Mouse (Mus musculus) heart, embryonic 12.5 days (tissue): ENCODE measurements around the gene Oser1. TPM values are rescaled to one million over a fixed set of nuclear protein-coding genes. Genes with fewer than 3 reads are reported as not detected.
"Not testable (repeated sequence)": the region's sequence is repeated elsewhere in the genome, so short reads cannot be mapped to it uniquely, and the experiment has no call there.

Source experiments
- ATAC-seq: fragments of 200-750 bp; cut with Nextera tagmentation; 2 replicates; pipeline ENCODE4 v1.8.0; 2017; ENCODE audit warnings: moderate TSS enrichment, moderate library complexity; ENCODE audit not compliant: insufficient number of reproducible peaks, low FRiP score
- H3K27ac ChIP-seq: fragments of 300-500 bp; sonication (generic); 2 replicates; pipeline ENCODE4 v1.5.1; 2016; ENCODE audit warnings: mild to moderate bottlenecking, moderate library complexity; ENCODE audit not compliant: poor library complexity, severe bottlenecking
- H3K27me3 ChIP-seq: fragments of 300-500 bp; sonication (generic); replicated peaks from 2 replicates; pipeline ENCODE4 v1.6.1; 2016; ENCODE audit warnings: mild to moderate bottlenecking, moderate library complexity
- H3K36me3 ChIP-seq: fragments of 300-500 bp; sonication (generic); 2 replicates; pipeline ENCODE4 v1.6.1; 2016; ENCODE audit warnings: mild to moderate bottlenecking, moderate library complexity
- H3K4me1 ChIP-seq: fragments of 300-500 bp; sonication (generic); replicated peaks from 2 replicates; pipeline ENCODE4 v1.6.1; 2016; ENCODE audit warnings: mild to moderate bottlenecking
- H3K4me2 ChIP-seq: fragments of 300-500 bp; sonication (generic); 2 replicates; pipeline ENCODE4 v1.6.1; 2016; ENCODE audit warnings: mild to moderate bottlenecking, moderate library complexity
- H3K4me3 ChIP-seq: fragments of 300-500 bp; sonication (generic); 2 replicates; pipeline ENCODE4 v1.5.1; 2016; ENCODE audit warnings: mild to moderate bottlenecking
- H3K9ac ChIP-seq: fragments of 300-500 bp; sonication (generic); 2 replicates; pipeline ENCODE4 v1.6.1; 2016; ENCODE audit warnings: mild to moderate bottlenecking, moderate library complexity
- H3K9me3 ChIP-seq: fragments of 300-500 bp; sonication (generic); replicated peaks from 2 replicates; pipeline ENCODE4 v1.6.1; 2016; ENCODE audit warnings: mild to moderate bottlenecking, moderate library complexity
- WGBS: fragments of 180-500 bp; shearing (Covaris S2); methylation state at CpG from one replicate; pipeline ENCODE4 v1.1.7; 2016; 5-methylcytosine and 5-hydroxymethylcytosine counted together
- polyA plus RNA-seq: library from polyadenylated mRNA; unstranded; fragments of >200 nt; fragmentation: Nextera tagmentation; extraction: Ambion mirVana; gene quantifications from 2 replicates; pipeline ENCODE4 v1.2.1, GENCODE M21; 2016

Gene Oser1
- polyA plus RNA-seq, 1 experiment from 2014 or later, result 55.3 TPM

DNA sequence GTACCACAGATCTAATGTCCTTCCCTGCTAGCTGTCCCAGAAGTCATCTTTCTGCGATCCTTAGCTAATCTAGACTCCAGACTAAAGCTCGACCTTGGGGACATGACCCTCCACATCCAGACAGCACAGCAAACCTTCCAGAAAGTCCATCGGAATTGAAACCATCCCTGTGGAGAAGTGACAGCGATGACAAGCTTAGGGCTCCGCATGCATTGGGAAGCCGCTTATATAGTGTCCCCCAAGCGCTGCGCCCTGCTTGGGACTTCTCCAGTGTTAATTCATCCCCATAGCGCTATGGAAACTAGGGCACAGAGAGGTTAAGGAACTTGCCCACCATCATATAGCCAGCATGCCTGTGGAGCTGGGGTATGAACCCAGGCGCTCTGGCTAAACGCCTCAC, 38.3 kb upstream of the Oser1 start:
- Histone ChIP-seq H3K36me3 (peaks cover 3% of the 10 kb centered on the region; the same call in 1 of the 2 replicates), H3K27me3 (peaks cover 14% of the 10 kb centered on the region), H3K9ac (no peak overlapping the region), H3K4me2 (peak overlapping the region; percentile 21), H3K4me3 (no peak overlapping the region), H3K9me3 (no peaks in the 10 kb centered on the region), H3K4me1 (peaks cover 54% of the 10 kb centered on the region), H3K27ac (no peak overlapping the region)
- ATAC-seq, result no peak
- 53% methylated on average over 11 of the region's 11 CpGs for WGBS

DNA sequence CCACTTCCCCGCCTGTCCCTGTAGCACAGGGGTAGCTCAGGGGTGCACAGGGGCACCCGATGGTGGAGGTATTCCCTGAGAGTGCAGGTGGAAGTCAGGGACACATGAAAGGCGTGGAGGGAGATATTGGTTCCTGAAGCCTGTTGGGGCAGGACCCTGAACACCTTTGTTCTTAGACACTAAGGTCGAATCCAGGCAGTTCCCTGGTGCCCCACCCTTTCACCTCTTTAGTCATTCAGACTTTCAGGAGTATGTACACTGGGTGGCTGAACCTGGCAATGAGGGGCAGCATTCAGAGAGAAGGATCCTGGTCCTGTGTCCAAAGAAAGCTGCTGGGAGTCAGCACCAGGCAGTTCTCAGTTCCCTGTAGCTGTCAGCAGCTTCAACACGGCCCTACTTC, 37.9 kb upstream of the Oser1 start:
- H3K9me3 ChIP-seq, result no peaks in the 10 kb centered on the region
- no peak for ATAC-seq
- H3K4me2 ChIP-seq, result peak overlapping the region; percentile 21
- no peak overlapping the region for H3K27ac ChIP-seq
- H3K4me1 ChIP-seq, result peaks cover 54% of the 10 kb centered on the region
- peaks cover 18% of the 10 kb centered on the region for H3K27me3 ChIP-seq
- no peak overlapping the region for H3K4me3 ChIP-seq
- 60% methylated on average over 5 of the region's 5 CpGs for WGBS
- no peaks in the 10 kb centered on the region for H3K36me3 ChIP-seq
- H3K9ac ChIP-seq, result no peak overlapping the region

DNA sequence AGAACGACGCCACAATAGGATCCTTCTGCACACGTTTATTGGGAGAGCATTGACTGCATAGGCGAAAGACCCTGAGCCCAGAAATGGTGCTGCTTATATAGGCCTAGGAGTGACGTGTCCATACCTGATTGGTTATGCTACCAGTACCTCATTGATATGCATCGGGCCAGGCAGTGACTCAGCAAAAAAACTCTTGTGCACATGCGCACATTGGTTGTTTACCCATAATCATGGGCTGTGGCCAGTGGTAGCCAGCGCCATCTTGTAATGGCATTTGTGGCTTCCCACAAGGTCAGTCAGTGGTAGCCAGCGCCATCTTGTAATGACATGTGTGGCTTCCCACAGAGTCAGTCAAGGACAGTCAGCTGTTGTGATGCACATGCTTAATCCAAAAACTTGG, 36.8 kb upstream of the Oser1 start:
- not testable (repeated sequence) for H3K27ac ChIP-seq, H3K9me3 ChIP-seq, H3K4me3 ChIP-seq, H3K36me3 ChIP-seq, ATAC-seq, H3K4me2 ChIP-seq, H3K9ac ChIP-seq
- Histone ChIP-seq H3K4me1 (peaks cover 54% of the 10 kb centered on the region), H3K27me3 (peaks cover 23% of the 10 kb centered on the region)
- 96% methylated on average over 9 of the region's 9 CpGs for WGBS

DNA sequence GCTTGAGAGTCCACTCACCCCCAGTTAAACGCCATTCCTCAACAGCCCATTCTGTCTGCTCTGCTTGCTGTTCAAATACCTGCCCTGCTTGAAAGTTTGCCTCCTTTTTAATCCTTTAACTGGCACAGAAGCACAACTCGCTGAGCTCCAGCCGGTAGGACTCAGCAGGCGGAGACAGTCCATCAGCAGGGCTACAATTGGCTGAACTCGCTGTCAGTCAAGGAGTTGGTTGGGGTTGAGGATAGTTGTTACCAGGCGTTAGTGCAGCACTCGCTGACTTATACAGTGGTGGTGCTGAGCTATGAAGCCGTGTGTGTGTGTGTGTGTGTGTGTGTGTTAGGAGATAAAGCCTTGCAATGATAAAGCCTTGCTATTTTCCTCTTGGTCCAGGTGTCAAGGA, 36.1 kb upstream of the Oser1 start:
- H3K4me2 ChIP-seq, result no peak overlapping the region
- WGBS, result 85% methylated on average over 8 of the region's 8 CpGs
- H3K9me3 ChIP-seq, result no peaks in the 10 kb centered on the region
- H3K4me3 ChIP-seq, result no peak overlapping the region
- H3K9ac ChIP-seq, result no peak overlapping the region
- ATAC-seq, result no peak
- H3K4me1 ChIP-seq, result peaks cover 50% of the 10 kb centered on the region
- no peak overlapping the region for H3K27ac ChIP-seq
- peaks cover 23% of the 10 kb centered on the region for H3K27me3 ChIP-seq
- H3K36me3 ChIP-seq, result no peaks in the 10 kb centered on the region

DNA sequence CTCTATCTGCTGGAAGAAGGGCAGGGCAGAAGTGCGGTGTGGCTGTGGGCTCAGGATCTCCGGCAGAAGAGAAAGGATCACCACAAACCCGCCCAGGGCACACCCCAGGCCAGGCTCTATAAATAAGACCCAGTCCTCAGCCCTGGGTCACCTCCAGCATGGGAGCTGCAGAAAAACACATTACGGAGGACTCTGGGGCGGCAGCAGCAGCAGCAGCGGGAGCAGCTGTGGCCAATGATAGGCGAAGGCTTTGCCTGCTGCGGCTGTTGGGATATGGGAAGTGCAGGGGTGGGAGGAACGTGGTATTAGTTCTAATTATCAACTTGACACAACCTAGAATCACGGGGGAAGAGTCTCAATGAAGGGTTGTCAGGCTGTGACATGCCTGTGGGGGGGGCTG, 34.9 kb upstream of the Oser1 start:
- no peaks in the 10 kb centered on the region for H3K36me3 ChIP-seq
- peaks cover 37% of the 10 kb centered on the region for H3K4me1 ChIP-seq
- H3K27ac ChIP-seq, result no peak overlapping the region
- peak overlapping the region; percentile 27 for H3K4me2 ChIP-seq
- no peak overlapping the region for H3K4me3 ChIP-seq
- H3K9ac ChIP-seq, result no peak overlapping the region
- no peaks in the 10 kb centered on the region for H3K9me3 ChIP-seq
- 25% methylated on average over 10 of the region's 10 CpGs for WGBS
- ATAC-seq, result no peak
- H3K27me3 ChIP-seq, result peaks cover 23% of the 10 kb centered on the region

DNA sequence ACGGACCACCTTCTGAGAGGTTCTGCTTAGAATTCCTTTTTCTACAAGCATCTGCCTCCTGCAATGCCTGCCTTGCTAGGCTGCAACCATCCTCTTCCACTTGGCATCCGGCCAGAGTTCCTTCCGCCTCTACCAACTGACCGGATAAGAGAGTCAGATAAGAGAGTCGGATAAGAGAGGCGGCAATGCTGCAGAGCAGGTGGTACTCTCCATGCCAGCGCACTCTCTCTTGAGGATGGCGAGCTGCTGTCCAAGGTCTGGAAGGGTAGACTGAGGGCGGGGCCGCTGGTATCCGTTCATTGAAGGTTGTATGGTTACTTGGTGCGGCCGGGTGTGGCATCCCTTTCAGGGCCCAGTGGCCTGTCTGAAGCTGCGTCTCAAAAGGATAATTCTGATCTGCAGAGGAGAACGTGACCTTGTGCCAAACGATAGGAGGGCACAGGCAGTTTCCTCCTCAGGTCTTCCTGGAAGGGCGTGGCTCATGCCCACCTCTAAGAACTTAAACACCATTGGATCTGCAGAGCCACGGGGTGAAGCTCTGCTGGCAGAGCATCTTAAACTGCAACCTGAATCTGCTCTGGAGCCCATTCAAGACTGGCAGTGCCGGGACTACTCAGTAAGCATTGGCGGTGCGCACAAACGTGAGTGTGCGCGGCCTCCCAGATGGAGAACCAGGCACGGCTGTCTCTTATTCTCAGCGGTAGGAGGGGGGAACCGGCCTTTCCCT, 34.2 kb upstream of the Oser1 start:
- H3K27ac ChIP-seq, result no peak overlapping the region
- WGBS, result 37% methylated on average over 27 of the region's 27 CpGs
- H3K36me3 ChIP-seq, result no peaks in the 10 kb centered on the region
- no peaks in the 10 kb centered on the region for H3K9me3 ChIP-seq
- no peak overlapping the region for H3K4me3 ChIP-seq
- ATAC-seq, result 0 out of 2 replicates have a peak, but pooled peaks have one; percentile 33
- no peak overlapping the region for H3K9ac ChIP-seq
- peak overlapping the region; percentile 27 for H3K4me2 ChIP-seq
- H3K4me1 ChIP-seq, result peaks cover 30% of the 10 kb centered on the region
- peaks cover 23% of the 10 kb centered on the region for H3K27me3 ChIP-seq

DNA sequence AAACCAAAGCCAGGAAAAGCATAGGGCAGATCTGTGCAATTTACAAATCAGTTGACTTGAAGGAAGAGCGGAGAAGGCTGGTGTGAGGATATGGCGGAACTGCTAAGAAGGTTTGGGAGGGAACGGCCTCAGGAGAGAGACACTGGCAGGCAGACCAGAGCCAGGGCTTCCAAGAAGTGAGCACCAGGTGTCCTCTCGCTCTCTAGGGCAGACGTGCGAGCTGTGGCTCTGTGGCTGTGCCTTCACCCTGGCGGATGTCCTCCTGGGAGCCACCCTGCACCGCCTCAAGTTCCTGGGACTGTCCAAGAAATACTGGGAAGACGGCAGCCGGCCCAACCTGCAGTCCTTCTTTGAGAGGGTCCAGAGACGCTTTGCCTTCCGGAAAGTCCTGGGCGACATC, 28.9 kb upstream of the Oser1 start:
- no peak overlapping the region for H3K4me3 ChIP-seq
- no peaks in the 10 kb centered on the region for H3K9me3 ChIP-seq
- H3K36me3 ChIP-seq, result no peaks in the 10 kb centered on the region
- 81% methylated on average over 13 of the region's 13 CpGs for WGBS
- no peak overlapping the region for H3K27ac ChIP-seq
- ATAC-seq, result no peak
- H3K9ac ChIP-seq, result no peak overlapping the region
- H3K4me2 ChIP-seq, result no peak overlapping the region
- H3K27me3 ChIP-seq, result peaks cover 45% of the 10 kb centered on the region
- H3K4me1 ChIP-seq, result peaks cover 3% of the 10 kb centered on the region

DNA sequence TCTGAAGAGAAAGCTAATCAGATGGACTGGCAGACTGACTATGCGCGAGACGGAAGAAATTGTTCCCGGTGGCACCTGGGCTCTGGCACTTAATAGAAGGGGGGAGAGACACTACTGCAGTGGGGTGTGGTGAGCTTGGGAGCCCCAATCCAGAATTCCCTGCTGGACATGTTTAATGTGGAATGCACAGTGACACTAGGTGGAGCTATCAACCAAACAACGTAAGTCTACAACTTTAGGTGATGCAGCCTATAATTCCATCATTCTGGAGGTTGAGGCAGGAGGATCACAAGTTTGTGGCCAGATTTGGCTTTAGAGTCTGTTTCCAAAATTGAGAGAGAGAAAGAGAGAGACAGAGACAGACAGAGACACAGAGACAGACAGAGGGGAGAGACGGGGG, 28.2 kb upstream of the Oser1 start:
- H3K27ac ChIP-seq, result no peak overlapping the region
- H3K4me2 ChIP-seq, result no peak overlapping the region
- no peaks in the 10 kb centered on the region for H3K4me1 ChIP-seq
- H3K9me3 ChIP-seq, result no peaks in the 10 kb centered on the region
- H3K36me3 ChIP-seq, result no peaks in the 10 kb centered on the region
- ATAC-seq, result no peak
- WGBS, result 81% methylated on average over 6 of the region's 6 CpGs
- H3K4me3 ChIP-seq, result no peak overlapping the region
- peaks cover 38% of the 10 kb centered on the region for H3K27me3 ChIP-seq
- no peak overlapping the region for H3K9ac ChIP-seq

DNA sequence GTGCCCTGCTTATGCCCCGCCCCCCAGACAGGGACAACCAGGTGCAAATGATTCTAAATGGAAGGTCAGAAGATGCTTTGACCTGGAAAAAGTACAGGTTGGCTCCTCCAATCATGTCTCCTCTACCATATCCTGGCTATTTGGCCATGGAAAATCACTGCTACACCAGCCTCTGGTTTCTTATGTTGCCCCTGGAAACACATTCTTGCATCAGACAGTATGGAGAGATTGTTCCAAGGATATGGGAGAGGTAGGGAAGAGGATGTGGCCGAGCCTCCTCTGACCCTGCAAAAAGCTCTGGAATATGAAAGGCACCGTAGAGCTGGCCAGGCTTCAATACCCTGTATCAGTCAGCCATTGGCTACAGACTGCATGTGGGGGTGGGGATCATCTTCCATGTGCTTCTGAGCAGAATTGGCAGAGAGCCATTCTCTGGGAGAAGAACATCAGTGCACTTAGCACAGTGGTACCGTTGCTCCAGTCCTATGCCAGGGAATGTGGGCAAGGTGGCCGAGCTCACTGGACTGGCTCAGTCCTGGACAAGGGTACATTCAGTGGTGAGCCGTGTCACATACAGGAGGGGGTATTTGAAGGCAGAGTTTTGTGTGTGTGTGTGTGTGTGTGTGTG, 26.3 kb upstream of the Oser1 start:
- no peak for ATAC-seq
- WGBS, result 55% methylated on average over 6 of the region's 6 CpGs
- Histone ChIP-seq H3K4me3 (no peak overlapping the region), H3K36me3 (no peaks in the 10 kb centered on the region), H3K9me3 (no peaks in the 10 kb centered on the region), H3K4me2 (no peak overlapping the region), H3K27ac (no peak overlapping the region), H3K9ac (no peak overlapping the region), H3K27me3 (peaks cover 36% of the 10 kb centered on the region), H3K4me1 (no peaks in the 10 kb centered on the region)

DNA sequence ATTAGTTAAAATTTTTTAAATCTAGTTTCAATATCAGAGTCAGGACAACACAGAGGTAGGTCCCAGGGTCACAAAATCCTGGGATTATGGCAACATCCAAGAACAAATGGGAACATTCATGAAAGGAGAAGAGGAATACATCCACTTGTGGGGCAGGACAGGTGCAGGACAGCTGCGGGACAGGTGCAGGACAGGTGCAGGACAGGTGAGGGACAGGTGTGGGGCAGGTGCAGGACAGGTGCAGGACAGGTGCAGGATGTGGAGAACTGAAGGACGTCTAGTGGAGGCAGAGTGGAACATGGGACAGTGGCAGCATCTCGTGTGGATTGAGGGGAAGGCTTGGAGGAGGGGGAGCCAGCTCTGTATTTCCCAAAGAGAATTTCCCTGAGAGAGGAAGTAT, 24.8 kb upstream of the Oser1 start:
- H3K27me3 ChIP-seq, result peaks cover 45% of the 10 kb centered on the region
- no peak overlapping the region for H3K4me2 ChIP-seq
- H3K4me3 ChIP-seq, result no peak overlapping the region
- H3K9ac ChIP-seq, result no peak overlapping the region
- 67% methylated on average over 3 of the region's 3 CpGs for WGBS
- no peaks in the 10 kb centered on the region for H3K36me3 ChIP-seq
- H3K9me3 ChIP-seq, result no peaks in the 10 kb centered on the region
- H3K4me1 ChIP-seq, result no peaks in the 10 kb centered on the region
- no peak for ATAC-seq
- no peak overlapping the region for H3K27ac ChIP-seq

DNA sequence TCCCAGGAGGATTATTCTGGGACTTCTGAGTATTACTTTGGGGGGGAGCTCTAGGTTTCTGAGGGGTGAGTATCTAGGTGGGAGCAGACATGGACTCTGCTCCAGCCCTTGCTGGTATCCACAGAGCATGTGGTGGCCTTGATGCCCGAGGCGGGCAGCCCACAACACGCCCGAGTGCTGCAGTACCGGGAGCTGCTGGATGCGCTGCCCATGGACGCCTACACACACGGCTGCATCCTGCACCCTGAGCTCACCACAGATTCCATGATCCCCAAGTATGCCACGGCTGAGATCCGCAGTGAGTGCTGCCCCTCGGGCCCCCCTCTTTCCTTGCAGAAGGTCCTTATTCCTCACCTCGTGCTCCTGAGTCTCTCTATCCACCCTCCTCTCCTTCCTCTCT, 22.9 kb upstream of the Oser1 start:
- Histone ChIP-seq H3K4me3 (no peak overlapping the region), H3K27me3 (peaks cover 51% of the 10 kb centered on the region), H3K4me1 (no peaks in the 10 kb centered on the region), H3K4me2 (no peak overlapping the region), H3K9ac (no peak overlapping the region), H3K9me3 (no peaks in the 10 kb centered on the region), H3K36me3 (no peaks in the 10 kb centered on the region), H3K27ac (no peak overlapping the region)
- WGBS, result 74% methylated on average over 12 of the region's 12 CpGs
- ATAC-seq, result no peak

DNA sequence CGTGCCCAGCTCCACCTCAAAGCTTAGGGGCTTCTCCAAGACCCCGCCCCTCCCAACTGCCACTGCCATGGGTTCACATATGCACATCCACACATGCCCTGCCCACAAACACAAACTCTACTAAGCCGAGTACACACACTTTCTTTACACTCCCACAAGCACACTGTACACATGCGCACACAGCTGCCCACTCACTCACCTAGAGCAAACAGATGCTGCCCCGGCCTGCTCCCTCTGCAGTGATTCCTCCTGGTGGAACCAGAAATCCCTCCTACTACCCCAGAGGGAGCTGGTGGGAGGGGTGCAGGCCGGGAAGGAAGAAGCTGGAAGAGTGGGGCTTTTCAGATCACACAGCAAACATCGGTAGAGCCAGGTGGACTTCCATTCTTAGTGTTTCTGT, 19.5 kb upstream of the Oser1 start:
- Histone ChIP-seq H3K4me3 (no peak overlapping the region), H3K9ac (no peak overlapping the region), H3K27ac (no peak overlapping the region), H3K4me1 (no peaks in the 10 kb centered on the region), H3K9me3 (no peaks in the 10 kb centered on the region), H3K36me3 (no peaks in the 10 kb centered on the region), H3K4me2 (no peak overlapping the region), H3K27me3 (peaks cover 43% of the 10 kb centered on the region)
- 59% methylated on average over 7 of the region's 7 CpGs for WGBS
- no peak for ATAC-seq
